Mouse (Mus musculus) heart, adult 2 months (tissue): ENCODE measurements around the gene Ptprh.

ENCODE experiments used
- CTCF ChIP-seq: fragments of 200-600 bp; IDR thresholded peaks from 2 replicates; pipeline ENCODE4 v1.8.1; 2022; ENCODE audit warnings: antibody characterized with exemption, mild to moderate bottlenecking, moderate library complexity
- EP300 ChIP-seq: fragments of 200-500 bp; IDR thresholded peaks from 2 replicates; pipeline ENCODE4 v1.6.1; 2011; ENCODE audit warnings: low read depth, low read length, control low read depth; ENCODE audit not compliant: insufficient read depth
- POLR2A ChIP-seq: fragments of 200-500 bp; IDR thresholded peaks from 2 replicates; pipeline ENCODE4 v1.6.1; 2011; ENCODE audit warnings: mild to moderate bottlenecking, low read depth, low read length, control low read depth; ENCODE audit not compliant: insufficient read depth

- TF ChIP-seq POLR2A (no peak), CTCF (no peak), EP300 (no peak)
Observed at GRCm38 (mm10) chr7:4532005-4532729, 71.7 kb downstream of the Ptprh start, which contains the start of gene Dnaaf3.
